Mouse (Mus musculus) cortical plate, adult 2 months (tissue): ENCODE measurements at regions not wholly inside any gene's neighbourhood (a gene's known extent, or its start where the extent isn't known, plus 50 kb on each side); places are given as distances from the start of the nearest gene placed in this dataset.

Experiments used
- H3K27ac ChIP-seq: fragments of 200-500 bp; 2 replicates; pipeline ENCODE4 v1.5.1; 2012; ENCODE audit warnings: low read length, control low read depth, inconsistent platforms; ENCODE audit not compliant: insufficient read depth
- H3K4me1 ChIP-seq: fragments of 200-500 bp; 2 replicates; pipeline ENCODE4 v1.6.1; 2011; ENCODE audit warnings: low read length; ENCODE audit not compliant: control insufficient read depth, insufficient read depth
- H3K4me3 ChIP-seq: fragments of 200-500 bp; 2 replicates; pipeline ENCODE4 v1.5.1; 2011; ENCODE audit warnings: mild to moderate bottlenecking, low read length, control low read depth; ENCODE audit not compliant: insufficient read depth
- CTCF ChIP-seq: fragments of 200-500 bp; IDR thresholded peaks from 2 replicates; pipeline ENCODE4 v1.5.1; 2011; ENCODE audit warnings: mild to moderate bottlenecking, control low read depth, low read length; ENCODE audit not compliant: insufficient read depth; ENCODE audit errors: extremely low read depth
- POLR2A ChIP-seq: fragments of 200-500 bp; IDR thresholded peaks from 2 replicates; pipeline ENCODE4 v1.6.1; 2011; ENCODE audit warnings: mild to moderate bottlenecking, low read length, control low read depth; ENCODE audit not compliant: insufficient read depth; ENCODE audit errors: extremely low read depth

- no peak for TF ChIP-seq POLR2A
- no peak for TF ChIP-seq CTCF
- Histone ChIP-seq H3K4me1 (no peaks in the 10 kb centered on the region), H3K4me3 (no peak overlapping the region), H3K27ac (no peak overlapping the region)
Observed at GRCm38 (mm10) chr16:93446206-93446605, 157.7 kb downstream of the Setd4 start.

GRCm38 (mm10) chr16:93442837-93443236 is 161.0 kb downstream of the Setd4 start:
- Histone ChIP-seq H3K27ac (no peak overlapping the region), H3K4me3 (no peak overlapping the region), H3K4me1 (no peaks in the 10 kb centered on the region)
- TF ChIP-seq POLR2A (no peak), CTCF (no peak)

- no peaks in the 10 kb centered on the region; the same call in 1 of the 2 replicates for H3K4me1 ChIP-seq
- H3K27ac ChIP-seq = no peak overlapping the region
- TF ChIP-seq CTCF = no peak
- no peak for TF ChIP-seq POLR2A
- no peak overlapping the region for H3K4me3 ChIP-seq
Observed at GRCm38 (mm10) chr16:93437608-93438425, 166.0 kb downstream of the Setd4 start.

GRCm38 (mm10) chr16:93436732-93437131 is 167.1 kb downstream of the Setd4 start:
- Histone ChIP-seq H3K4me3 (no peak overlapping the region), H3K27ac (no peak overlapping the region), H3K4me1 (no peaks in the 10 kb centered on the region; the same call in 1 of the 2 replicates)
- TF ChIP-seq CTCF (no peak), POLR2A (no peak)

- no peak for TF ChIP-seq CTCF
- no peak for TF ChIP-seq POLR2A
- H3K27ac ChIP-seq = no peak overlapping the region
- H3K4me3 ChIP-seq = no peak overlapping the region
- H3K4me1 ChIP-seq = no peaks in the 10 kb centered on the region
Observed at GRCm38 (mm10) chr16:93431316-93431715, 172.5 kb downstream of the Setd4 start.

GRCm38 (mm10) chr16:93429324-93429781 is 174.5 kb downstream of the Setd4 start:
- H3K4me1 ChIP-seq = no peaks in the 10 kb centered on the region
- TF ChIP-seq CTCF = no peak
- no peak for TF ChIP-seq POLR2A
- H3K4me3 ChIP-seq = no peak overlapping the region
- no peak overlapping the region for H3K27ac ChIP-seq

- Histone ChIP-seq H3K4me3 (no peak overlapping the region), H3K4me1 (no peaks in the 10 kb centered on the region), H3K27ac (no peak overlapping the region)
- TF ChIP-seq POLR2A (no peak), CTCF (no peak)
Observed at GRCm38 (mm10) chr16:93427264-93427663, 176.6 kb downstream of the Setd4 start.

- H3K4me3 ChIP-seq = no peak overlapping the region
- no peak overlapping the region for H3K27ac ChIP-seq
- no peak for TF ChIP-seq POLR2A
- TF ChIP-seq CTCF = no peak
- H3K4me1 ChIP-seq = no peaks in the 10 kb centered on the region
Observed at GRCm38 (mm10) chr16:93425731-93426130, 178.1 kb downstream of the Setd4 start.

- TF ChIP-seq CTCF (no peak), POLR2A (no peak)
- Histone ChIP-seq H3K27ac (no peak overlapping the region), H3K4me1 (no peaks in the 10 kb centered on the region), H3K4me3 (no peak overlapping the region)
Observed at GRCm38 (mm10) chr16:93423174-93423573, 180.7 kb downstream of the Setd4 start.

GRCm38 (mm10) chr16:93422221-93422620 is 181.6 kb downstream of the Setd4 start:
- TF ChIP-seq CTCF (no peak), POLR2A (no peak)
- Histone ChIP-seq H3K4me3 (no peak overlapping the region), H3K4me1 (no peaks in the 10 kb centered on the region), H3K27ac (no peak overlapping the region)
